Mouse (Mus musculus) MEL (cell line): Measurements from ENCODE around the gene Nadk.

Experiments used
- CTCF ChIP-seq, 3 experiments: IDR thresholded peaks in 2 of 3; conservative IDR thresholded peaks in 1 of 3; 2 replicates each; pipeline ENCODE4 v1.5.1; 2011 to 2012; ENCODE audit warnings: low read length in 3 of 3, low read depth in 2 of 3, mild to moderate bottlenecking in 2 of 3, improper control_type of control experiment in 1 of 3, inconsistent platforms in 1 of 3, mixed read lengths in 1 of 3, moderate library complexity in 1 of 3; ENCODE audit not compliant: control insufficient read depth in 1 of 3, insufficient read depth in 1 of 3, poor library complexity in 1 of 3, severe bottlenecking in 1 of 3
- GATA1 ChIP-seq: IDR thresholded peaks from 2 replicates; pipeline ENCODE4 v1.6.1; 2011; ENCODE audit warnings: low read depth, low read length, improper control_type of control experiment
- TAL1 ChIP-seq: IDR thresholded peaks from 2 replicates; pipeline ENCODE4 v1.6.1; 2012; ENCODE audit warnings: mild to moderate bottlenecking, inconsistent platforms, low read length, moderate library complexity, mixed read lengths

- no peak for TF ChIP-seq TAL1
- no peak for TF ChIP-seq CTCF (IDR thresholded peaks at IDR 0.05 in 2 of 3, conservative IDR thresholded peaks at IDR 0.05 in 1 of 3; ENCODE audit: control insufficient read depth in 1 of 3, insufficient read depth in 1 of 3, low read depth in 2 of 3, low read length in 3 of 3, poor library complexity in 1 of 3, severe bottlenecking in 1 of 3)
- TF ChIP-seq GATA1: no peak
Observed at GRCm38 (mm10) chr4:155514810-155515209, 47.4 kb upstream of the Nadk start.
